Mouse (Mus musculus): ENCODE measurements around the gene AC140267.1. TPM values are rescaled to one million over a fixed set of nuclear protein-coding genes. Genes with fewer than 3 reads are reported as not detected.

AC140267.1 gene
- not detected in 2 replicates for polyA plus RNA-seq (2015; fragmentation: Nextera tagmentation; extraction: Ambion mirVana)

DNA sequence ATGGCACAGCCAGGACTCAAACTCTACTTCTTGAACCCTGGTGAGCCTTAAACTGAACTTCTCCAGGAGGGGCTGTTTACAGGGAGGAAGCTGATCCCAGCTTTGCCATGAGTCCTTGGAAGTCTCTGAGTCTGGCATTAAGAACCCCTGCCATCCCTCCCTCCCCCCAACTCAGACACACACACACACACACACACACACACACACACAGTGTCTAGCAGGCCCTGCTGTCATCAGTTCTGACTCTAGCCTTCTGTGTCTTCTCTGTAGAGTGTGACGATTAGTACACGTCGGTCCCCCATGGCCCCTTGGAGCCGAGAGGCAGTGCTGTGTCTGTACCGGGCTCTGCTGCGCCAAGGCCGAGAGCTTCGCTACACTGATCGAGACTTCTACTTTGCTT, at the start of gene AC140267.1:
Gene AC140267.1 (plus strand): TSS at position 301 of the 400 bp plus-strand sequence.
- ATAC-seq (ENCODE audit: low FRiP score, low read depth): no peak
- H3K27me3 ChIP-seq: no peaks in the 10 kb centered on the region
- 95% methylated on average over 9 of the region's 9 CpGs for WGBS
- H3K4me1 ChIP-seq: peaks cover 15% of the 10 kb centered on the region; the same call in 1 of the 2 replicates
- H3K36me3 ChIP-seq: peaks cover 44% of the 10 kb centered on the region
- H3K9me3 ChIP-seq: no peaks in the 10 kb centered on the region
- peak within 1 kb of the TSS; percentile 95 for H3K4me3 ChIP-seq
- H3K4me2 ChIP-seq (replicated peaks): peak within 1 kb of the TSS; percentile 87
- peak within 1 kb of the TSS; percentile 86 for H3K9ac ChIP-seq
- H3K27ac ChIP-seq: no peak within 1 kb of the TSS

DNA sequence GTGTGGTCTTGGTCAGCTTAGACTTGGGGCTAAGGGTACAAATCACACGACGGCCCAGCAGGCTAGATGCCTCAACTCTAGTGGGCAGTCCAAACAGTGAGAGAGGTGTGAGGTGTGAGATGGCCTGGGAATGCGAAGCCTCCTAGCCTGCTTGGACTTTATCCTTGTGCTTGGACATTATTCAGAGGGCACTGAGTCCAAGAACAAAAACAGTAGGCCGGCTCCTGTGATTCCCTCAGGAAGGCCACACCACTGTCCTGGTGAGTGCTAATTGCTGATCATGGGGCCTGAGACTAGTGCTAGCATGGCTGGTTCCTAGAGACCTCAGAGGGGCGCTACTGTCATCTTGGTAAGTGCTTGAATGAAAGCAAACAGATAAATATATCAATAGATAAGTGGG, 46.7 kb upstream of the AC140267.1 start:
- no peaks in the 10 kb centered on the region for H3K9me3 ChIP-seq
- 78% methylated on average over 5 of the region's 5 CpGs for whole genome bisulfite sequencing

DNA sequence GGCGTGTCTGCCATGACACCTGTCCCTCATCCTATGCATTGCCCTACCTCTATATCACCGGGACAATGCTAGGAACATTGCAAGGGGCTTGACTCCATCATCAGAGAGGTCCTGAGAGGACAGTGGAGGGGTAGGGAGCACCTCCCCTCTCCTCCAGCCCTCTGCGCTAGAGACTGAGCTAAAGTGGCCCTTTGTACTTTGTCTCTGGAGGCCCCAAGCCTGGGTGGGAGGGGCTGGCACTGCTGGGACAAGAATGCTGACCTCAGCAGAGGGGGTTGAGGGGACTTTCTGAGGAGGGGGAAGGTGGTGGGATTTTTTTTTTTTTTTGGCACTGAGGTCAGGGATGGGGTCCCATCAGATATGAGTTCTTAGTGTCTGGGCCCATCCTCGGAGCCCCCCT, 45.6 kb upstream of the AC140267.1 start:
- peaks cover 14% of the 10 kb centered on the region; the same call in 1 of the 2 replicates for H3K4me1 ChIP-seq
- ATAC-seq (ENCODE audit: low FRiP score, low read depth): no peak
- WGBS: 82% methylated on average over 4 of the region's 4 CpGs
- H3K9ac ChIP-seq: no peak overlapping the region
- H3K9me3 ChIP-seq: no peaks in the 10 kb centered on the region
- no peak overlapping the region for H3K27ac ChIP-seq
- H3K27me3 ChIP-seq: no peaks in the 10 kb centered on the region
- H3K4me2 ChIP-seq (replicated peaks): no peak overlapping the region
- no peak overlapping the region for H3K4me3 ChIP-seq
- no peaks in the 10 kb centered on the region for H3K36me3 ChIP-seq

More for the DNA sequence above, 46.7 kb upstream of the AC140267.1 start:
- ATAC-seq (ENCODE audit: low FRiP score, low read depth): no peak
- Histone ChIP-seq H3K4me2 (replicated peaks) (no peak overlapping the region), H3K27me3 (no peaks in the 10 kb centered on the region), H3K27ac (no peak overlapping the region), H3K9ac (no peak overlapping the region), H3K4me1 (peaks cover 14% of the 10 kb centered on the region; the same call in 1 of the 2 replicates), H3K36me3 (no peaks in the 10 kb centered on the region), H3K4me3 (no peak overlapping the region)

DNA sequence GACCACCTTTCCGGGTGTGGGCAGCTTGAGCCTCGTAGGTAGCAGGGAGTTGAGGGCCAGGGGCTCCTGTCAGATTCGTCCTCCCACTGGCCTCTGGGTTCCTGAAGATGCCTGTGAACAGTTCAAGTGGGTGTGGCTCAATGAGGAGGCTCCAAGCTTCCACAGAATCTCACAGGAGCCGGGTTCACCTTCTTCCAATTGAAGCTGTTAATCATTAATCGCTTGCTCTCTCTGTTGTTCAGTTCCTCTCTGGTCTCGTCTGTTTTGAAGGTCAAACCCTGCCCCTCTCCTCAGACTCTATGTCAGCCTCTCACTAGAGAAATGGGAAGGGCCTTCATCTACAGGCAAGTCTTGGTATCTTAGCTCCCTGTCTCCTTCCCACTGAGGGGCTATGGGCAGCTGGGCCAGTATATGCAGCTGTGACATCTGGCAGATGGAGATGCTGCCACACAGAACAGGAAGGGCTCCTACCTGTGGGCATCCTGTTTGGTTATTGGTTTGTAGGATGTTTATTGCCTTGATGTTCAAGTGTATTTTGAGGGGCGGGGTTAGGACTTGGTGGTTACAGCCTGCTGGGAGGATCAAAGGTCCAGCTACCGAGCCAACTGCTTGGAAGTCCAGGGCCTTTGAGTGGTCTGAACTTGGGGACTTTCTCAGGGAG, 43.9 kb upstream of the AC140267.1 start:
- WGBS: 60% methylated on average over 8 of the region's 8 CpGs
- peaks cover 14% of the 10 kb centered on the region; the same call in 1 of the 2 replicates for H3K4me1 ChIP-seq
- no peaks in the 10 kb centered on the region for H3K27me3 ChIP-seq
- ATAC-seq (ENCODE audit: low FRiP score, low read depth): no peak
- no peak overlapping the region for H3K4me3 ChIP-seq
- no peak overlapping the region for H3K27ac ChIP-seq
- H3K4me2 ChIP-seq (replicated peaks): no peak overlapping the region
- H3K9me3 ChIP-seq: no peaks in the 10 kb centered on the region
- no peak overlapping the region for H3K9ac ChIP-seq
- H3K36me3 ChIP-seq: no peaks in the 10 kb centered on the region

DNA sequence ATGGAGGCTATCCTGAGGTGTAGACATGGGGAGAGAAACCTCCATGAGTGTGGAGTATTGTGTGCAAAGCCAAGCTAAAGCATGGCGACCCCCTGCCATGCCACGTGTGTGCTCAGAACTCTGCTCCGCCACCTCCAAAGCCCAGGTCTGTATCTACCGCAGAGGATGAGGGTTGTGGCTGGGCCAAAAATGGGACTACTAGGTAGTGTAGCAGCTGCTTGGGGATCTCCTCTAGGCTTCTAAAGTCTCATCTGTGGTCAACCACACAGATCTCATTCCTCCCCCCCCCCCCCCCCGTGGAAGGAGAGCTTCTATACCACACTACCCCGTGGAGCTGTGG, 43.4 kb upstream of the AC140267.1 start:
- no peak overlapping the region for H3K4me3 ChIP-seq
- ATAC-seq (ENCODE audit: low FRiP score, low read depth): no peak
- H3K36me3 ChIP-seq: no peaks in the 10 kb centered on the region
- H3K27me3 ChIP-seq: no peaks in the 10 kb centered on the region
- H3K4me1 ChIP-seq: peaks cover 14% of the 10 kb centered on the region; the same call in 1 of the 2 replicates
- no peaks in the 10 kb centered on the region for H3K9me3 ChIP-seq
- H3K27ac ChIP-seq: no peak overlapping the region
- H3K9ac ChIP-seq: no peak overlapping the region
- whole genome bisulfite sequencing: 89% methylated on average over 6 of the region's 6 CpGs
- no peak overlapping the region for H3K4me2 ChIP-seq (replicated peaks)

DNA sequence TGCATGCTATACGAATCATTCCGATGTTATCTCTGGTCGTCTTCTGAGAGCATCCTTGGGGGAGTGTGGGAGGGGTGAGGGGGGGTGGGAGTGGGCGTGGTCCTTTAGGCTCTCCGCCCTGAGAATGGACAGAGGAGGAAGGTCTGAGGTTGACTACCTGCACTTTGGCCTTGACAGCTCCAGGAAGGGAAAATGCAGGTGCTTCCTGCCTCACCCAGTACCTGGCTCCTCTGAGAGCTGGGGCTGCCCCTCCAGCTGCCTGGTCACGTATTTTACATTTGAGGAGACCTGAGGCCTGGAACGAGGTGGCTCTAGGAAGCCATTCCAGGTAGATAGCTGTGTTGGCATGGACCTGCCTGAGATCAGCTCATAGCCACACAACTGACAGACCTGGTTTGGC, 42.8 kb upstream of the AC140267.1 start:
- no peak for ATAC-seq (ENCODE audit: low FRiP score, low read depth)
- WGBS: 81% methylated on average over 7 of the region's 7 CpGs
- H3K4me3 ChIP-seq: no peak overlapping the region

DNA sequence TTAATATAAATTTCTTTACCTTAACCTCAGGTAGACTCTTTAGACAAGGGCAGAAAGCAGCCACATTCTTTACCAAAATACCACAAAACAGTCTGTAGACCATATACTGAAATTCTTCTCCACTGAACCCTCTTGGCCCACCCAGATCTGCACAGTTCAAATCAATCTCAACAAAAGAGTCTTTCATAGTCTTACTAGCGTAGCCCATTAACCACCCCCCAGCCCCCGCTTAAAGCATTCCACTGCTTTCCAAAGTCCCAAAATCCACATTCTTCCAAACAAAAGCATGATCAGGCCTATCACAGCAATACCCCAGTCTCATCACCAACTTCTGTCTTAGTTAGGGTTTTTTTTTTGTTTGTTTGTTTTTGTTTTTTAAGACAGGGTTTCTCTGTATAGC, 36.1 kb upstream of the AC140267.1 start:
- Histone ChIP-seq H3K27ac (no peak overlapping the region), H3K4me2 (replicated peaks) (no peak overlapping the region), H3K27me3 (no peaks in the 10 kb centered on the region), H3K9ac (no peak overlapping the region), H3K4me1 (no peaks in the 10 kb centered on the region), H3K4me3 (no peak overlapping the region), H3K36me3 (peaks cover 4% of the 10 kb centered on the region; the same call in 1 of the 2 replicates), H3K9me3 (no peaks in the 10 kb centered on the region)
- WGBS: 55% methylated on average over 2 of the region's 2 CpGs
- no peak for ATAC-seq (ENCODE audit: low FRiP score, low read depth)

More for the DNA sequence above, 42.8 kb upstream of the AC140267.1 start:
- Histone ChIP-seq H3K27ac (no peak overlapping the region), H3K9ac (no peak overlapping the region), H3K9me3 (no peaks in the 10 kb centered on the region), H3K4me1 (peaks cover 14% of the 10 kb centered on the region; the same call in 1 of the 2 replicates), H3K4me2 (replicated peaks) (no peak overlapping the region), H3K36me3 (no peaks in the 10 kb centered on the region; the same call in 1 of the 2 replicates), H3K27me3 (no peaks in the 10 kb centered on the region)

DNA sequence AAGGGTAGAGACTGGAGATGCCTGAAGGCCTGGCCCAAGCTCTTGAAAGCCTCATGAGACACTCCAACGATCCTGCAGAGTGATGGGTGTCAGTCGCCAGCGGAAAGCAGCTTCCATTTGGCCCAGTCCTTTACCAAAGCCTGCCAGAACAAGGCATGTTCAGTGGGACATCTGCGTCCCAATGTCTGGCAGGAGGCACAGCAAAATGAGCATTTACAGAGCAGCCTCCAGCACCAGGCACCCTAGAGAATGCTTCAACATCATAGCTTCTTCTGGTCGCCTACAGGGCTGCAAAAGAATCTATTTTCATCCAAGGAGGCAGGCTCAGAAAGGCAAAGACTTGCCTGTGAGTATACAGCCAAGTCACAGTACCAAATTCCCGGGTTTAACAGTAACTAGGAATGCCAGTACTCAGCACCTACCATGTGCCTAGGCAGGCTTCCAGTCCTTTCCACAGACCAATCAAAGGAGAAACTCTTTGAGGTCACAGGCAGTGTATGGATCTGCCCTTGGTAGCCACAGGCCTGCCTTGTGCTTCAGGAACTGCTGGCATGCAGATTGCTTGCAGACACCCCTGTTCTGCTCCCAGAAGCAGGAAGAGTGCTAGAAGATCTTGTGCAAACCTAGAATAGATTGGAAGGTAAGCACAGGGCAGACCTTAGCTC, 33.4 kb upstream of the AC140267.1 start:
- ATAC-seq (ENCODE audit: low FRiP score, low read depth): no peak
- Histone ChIP-seq H3K4me2 (replicated peaks) (no peak overlapping the region), H3K9me3 (no peaks in the 10 kb centered on the region), H3K9ac (no peak overlapping the region), H3K27me3 (no peaks in the 10 kb centered on the region), H3K4me1 (no peaks in the 10 kb centered on the region), H3K36me3 (peaks cover 4% of the 10 kb centered on the region; the same call in 1 of the 2 replicates), H3K27ac (no peak overlapping the region), H3K4me3 (no peak overlapping the region)
- 85% methylated on average over 6 of the region's 6 CpGs for WGBS

DNA sequence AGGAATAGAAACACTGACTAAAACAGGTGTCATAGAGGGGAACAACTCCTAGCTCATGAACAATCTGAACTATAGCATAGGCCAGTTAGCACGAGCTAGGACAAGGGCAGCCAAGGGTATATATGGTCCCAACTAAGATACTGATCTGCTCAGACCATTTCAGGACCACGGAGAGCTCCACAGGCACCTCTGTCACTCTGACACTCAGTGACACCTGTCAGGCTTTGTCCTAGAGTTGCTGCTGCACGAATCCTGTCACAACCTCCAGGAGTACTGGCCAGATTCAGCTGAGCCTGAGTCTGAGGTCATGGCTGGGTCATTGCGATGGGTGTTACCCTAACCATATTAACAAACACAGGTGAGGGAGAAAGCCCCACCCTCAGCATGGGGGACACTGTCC, 32.2 kb upstream of the AC140267.1 start:
- no peaks in the 10 kb centered on the region for H3K27me3 ChIP-seq
- H3K36me3 ChIP-seq: 0 out of 2 replicates have a peak, but pooled peaks cover 4% of the 10 kb centered on the region
- no peak overlapping the region for H3K4me2 ChIP-seq (replicated peaks)
- no peak overlapping the region for H3K9ac ChIP-seq
- H3K4me1 ChIP-seq: no peaks in the 10 kb centered on the region
- no peak overlapping the region for H3K27ac ChIP-seq
- no peaks in the 10 kb centered on the region for H3K9me3 ChIP-seq
- H3K4me3 ChIP-seq: no peak overlapping the region
- no peak for ATAC-seq (ENCODE audit: low FRiP score, low read depth)
- 29% methylated on average over 4 of the region's 4 CpGs for WGBS

DNA sequence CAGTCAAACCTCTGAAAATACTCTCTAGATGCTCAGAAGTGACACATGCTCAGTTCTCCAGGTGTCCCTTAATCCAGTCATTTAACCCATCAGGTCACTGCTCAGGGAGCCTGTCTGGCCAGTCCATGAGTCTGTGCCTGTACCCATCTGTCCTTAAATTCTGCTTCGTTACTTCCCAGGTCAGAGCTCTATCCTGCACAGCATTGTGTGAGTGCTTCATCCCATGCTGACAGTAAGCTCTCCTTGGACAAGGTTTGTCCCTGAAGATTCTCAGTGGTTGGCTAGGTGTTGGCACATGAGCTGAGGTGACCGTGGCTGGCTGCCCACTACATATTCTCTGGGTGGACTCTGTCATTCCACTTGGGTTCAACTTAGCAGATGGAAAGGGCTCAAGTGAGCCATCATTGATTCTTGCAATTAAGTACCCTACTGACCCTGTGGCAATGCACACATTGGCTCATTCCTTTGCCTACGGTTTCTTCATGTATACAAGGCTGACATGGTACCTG, 29.5 kb upstream of the AC140267.1 start:
- H3K4me3 ChIP-seq: no peak overlapping the region
- no peaks in the 10 kb centered on the region for H3K27me3 ChIP-seq
- H3K9ac ChIP-seq: no peak overlapping the region
- H3K4me1 ChIP-seq: no peaks in the 10 kb centered on the region
- WGBS: 86% methylated on average over 3 of the region's 3 CpGs
- H3K36me3 ChIP-seq: peaks cover 5% of the 10 kb centered on the region
- no peak overlapping the region for H3K4me2 ChIP-seq (replicated peaks)
- H3K9me3 ChIP-seq: no peaks in the 10 kb centered on the region
- no peak overlapping the region for H3K27ac ChIP-seq
- ATAC-seq (ENCODE audit: low FRiP score, low read depth): no peak

DNA sequence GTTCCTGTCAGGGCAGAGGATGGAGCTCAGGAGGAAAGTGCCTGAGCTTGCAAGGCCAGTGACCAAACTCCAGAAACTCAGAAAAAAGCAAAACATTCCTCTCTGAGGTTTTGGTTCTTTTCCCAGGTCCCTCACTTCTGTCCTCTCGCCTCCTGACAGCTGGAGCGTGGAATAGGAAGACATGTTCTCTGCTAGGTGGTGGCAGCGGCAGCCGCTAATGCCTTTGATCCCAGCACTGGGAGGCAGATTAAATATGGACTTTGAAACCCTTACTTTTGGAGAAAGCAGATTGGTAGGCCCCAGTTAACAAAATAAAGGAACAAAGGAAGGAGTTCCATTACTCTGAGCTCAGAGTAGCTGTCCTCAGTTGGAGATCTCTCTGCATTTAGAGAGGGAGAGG, 27.2 kb upstream of the AC140267.1 start:
- Histone ChIP-seq H3K9me3 (no peaks in the 10 kb centered on the region), H3K4me1 (no peaks in the 10 kb centered on the region), H3K4me2 (replicated peaks) (no peak overlapping the region), H3K4me3 (no peak overlapping the region), H3K9ac (no peak overlapping the region), H3K27ac (no peak overlapping the region), H3K36me3 (peaks cover 25% of the 10 kb centered on the region), H3K27me3 (no peaks in the 10 kb centered on the region)
- 38% methylated on average over 4 of the region's 4 CpGs for WGBS
- no peak for ATAC-seq (ENCODE audit: low FRiP score, low read depth)

DNA sequence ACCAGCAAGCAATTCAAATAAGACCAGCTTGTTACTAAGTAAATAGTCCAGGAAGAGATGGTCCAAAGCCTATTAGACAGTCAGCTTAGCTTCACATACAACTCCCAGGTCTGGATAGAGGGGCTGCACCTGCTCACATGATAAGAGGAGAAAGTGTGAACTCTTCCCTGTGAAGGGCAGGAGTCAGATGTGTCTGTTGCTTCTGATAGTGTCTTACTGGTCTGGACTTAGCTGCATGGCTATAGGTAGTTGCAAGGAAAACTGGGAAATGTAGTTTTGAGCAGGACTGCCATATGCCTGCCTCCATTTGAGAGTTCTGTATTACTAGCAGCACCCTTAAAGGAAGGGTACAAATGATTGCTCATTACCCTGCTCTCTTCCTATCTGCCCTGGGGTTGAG, 21.9 kb upstream of the AC140267.1 start:
- Histone ChIP-seq H3K27ac (no peak overlapping the region), H3K4me1 (no peaks in the 10 kb centered on the region), H3K36me3 (peaks cover 43% of the 10 kb centered on the region), H3K9ac (no peak overlapping the region), H3K9me3 (no peaks in the 10 kb centered on the region), H3K4me2 (replicated peaks) (no peak overlapping the region), H3K27me3 (no peaks in the 10 kb centered on the region), H3K4me3 (no peak overlapping the region)
- ATAC-seq (ENCODE audit: low FRiP score, low read depth): no peak
